7 mouse cellular contexts compared by ENCODE assay signal in the genomic region with DNA sequence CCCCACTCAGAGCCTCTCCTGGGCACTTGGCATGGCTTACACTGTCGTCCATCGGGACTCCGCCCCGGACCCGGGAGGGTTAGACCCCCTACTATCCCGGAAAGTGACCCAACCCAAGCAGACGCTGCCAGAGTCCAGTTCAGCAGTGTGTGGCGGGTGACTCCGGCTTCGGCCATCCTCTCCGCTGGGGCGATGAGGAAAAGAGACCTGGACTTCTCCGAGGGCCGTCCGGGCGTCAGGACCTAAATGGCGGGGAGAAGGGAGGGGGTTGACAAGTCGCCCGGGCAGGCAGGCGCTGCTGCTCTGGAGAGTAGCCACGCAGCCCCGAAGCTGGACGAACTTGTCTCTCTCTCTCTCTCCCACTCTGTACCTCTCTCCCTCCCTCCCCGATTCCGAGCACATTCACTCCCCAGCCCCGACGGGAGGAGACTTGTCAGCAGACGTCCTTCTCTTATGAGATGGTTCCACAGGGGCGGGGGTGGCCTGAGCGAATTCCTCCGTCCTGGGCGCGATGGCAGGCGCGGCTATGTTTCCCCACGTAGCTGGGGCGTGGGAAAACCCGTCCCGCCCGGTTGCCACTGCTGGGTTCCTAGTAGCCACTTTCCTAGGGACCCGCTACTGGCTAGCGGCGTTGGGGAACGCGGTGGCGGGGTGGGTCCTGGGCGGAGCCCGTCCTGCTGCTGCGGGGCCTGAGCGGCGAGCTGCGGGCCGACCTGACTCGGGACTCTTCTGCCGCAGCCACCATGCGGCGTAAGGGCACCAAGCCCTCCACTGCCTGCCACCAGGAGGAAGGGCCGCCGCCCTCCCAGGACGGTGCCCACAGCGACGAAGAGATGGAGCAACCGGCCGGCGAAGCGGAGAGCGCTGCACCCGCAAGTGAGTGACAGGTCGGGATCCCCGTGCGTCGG. TPM values are rescaled to one million over a fixed set of nuclear protein-coding genes. Genes with fewer than 3 reads are reported as not detected.
DNase-seq lines count a peak whose midpoint lies in the region; ATAC-seq lines count a peak whose summit lies in the region.

No protein-coding gene starts in this region.

- under 1% methylated on average over 72 of the region's 72 CpGs for WGBS in intestine, embryonic 14.5 days
- WGBS in limb, embryonic 12.5 days: under 1% methylated on average over 70 of the region's 72 CpGs
- WGBS in midbrain, embryonic 13.5 days: under 1% methylated on average over 71 of the region's 72 CpGs

- peak overlapping the region; percentile 94 for H3K9ac ChIP-seq in intestine, embryonic 14.5 days (ENCODE audit: low read length)
- peak overlapping the region; percentile 93 for H3K9ac ChIP-seq in limb, embryonic 12.5 days (replicated peaks)
- H3K9ac ChIP-seq in midbrain, embryonic 13.5 days (replicated peaks): peak overlapping the region; percentile 88

- H3K4me1 ChIP-seq in intestine, embryonic 14.5 days (replicated peaks; ENCODE audit: control insufficient read depth, insufficient read depth, low read length): peaks cover 18% of the 10 kb centered on the region
- H3K4me1 ChIP-seq in limb, embryonic 12.5 days (replicated peaks): peaks cover 13% of the 10 kb centered on the region
- peaks cover 18% of the 10 kb centered on the region for H3K4me1 ChIP-seq in midbrain, embryonic 13.5 days (replicated peaks)

- H3K4me2 ChIP-seq in intestine, embryonic 14.5 days (ENCODE audit: low read length): peak overlapping the region; percentile 89
- peak overlapping the region; percentile 68 for H3K4me2 ChIP-seq in limb, embryonic 12.5 days
- peak overlapping the region; percentile 95 for H3K4me2 ChIP-seq in midbrain, embryonic 13.5 days (replicated peaks)

- DNase-seq in adrenal gland, adult 18-20 months (ENCODE audit: low spot score in 2 of 2): peak; percentile 57 to 63
- peak; percentile 58 for DNase-seq in embryo, embryonic 10 days (ENCODE audit: low spot score)
- DNase-seq in gastrocnemius, postnatal 25 days: peak; percentile 52
- peak; percentile 86 for DNase-seq in intestine, embryonic 14.5 days (ENCODE audit: low spot score)
- DNase-seq in spleen, adult 12 weeks (ENCODE audit: low spot score): peak; percentile 66

- ATAC-seq in intestine, embryonic 14.5 days (replicated peaks; ENCODE audit: low FRiP score, low TSS enrichment, low read depth): peak; percentile 68
- peak; percentile 40 for ATAC-seq in limb, embryonic 12.5 days (ENCODE audit: insufficient number of reproducible peaks, insufficient read depth, low FRiP score, low TSS enrichment, low read depth)
- peak; percentile 79 for ATAC-seq in midbrain, embryonic 13.5 days

- no peaks in the 10 kb centered on the region for H3K9me3 ChIP-seq in intestine, embryonic 14.5 days (ENCODE audit: control insufficient read depth, low read length)
- H3K9me3 ChIP-seq in limb, embryonic 12.5 days: no peaks in the 10 kb centered on the region
- H3K9me3 ChIP-seq in midbrain, embryonic 13.5 days: no peaks in the 10 kb centered on the region

- peaks cover 6% of the 10 kb centered on the region for H3K36me3 ChIP-seq in intestine, embryonic 14.5 days (ENCODE audit: control insufficient read depth, insufficient read depth, low read length)
- peaks cover 5% of the 10 kb centered on the region; the same call in 1 of the 2 replicates for H3K36me3 ChIP-seq in limb, embryonic 12.5 days
- H3K36me3 ChIP-seq in midbrain, embryonic 13.5 days: no peaks in the 10 kb centered on the region

- H3K27ac ChIP-seq in intestine, embryonic 14.5 days (ENCODE audit: low read depth): peak overlapping the region; percentile 87
- peak overlapping the region; percentile 96 for H3K27ac ChIP-seq in limb, embryonic 12.5 days
- H3K27ac ChIP-seq in midbrain, embryonic 13.5 days: peak overlapping the region; percentile 78

- no peaks in the 10 kb centered on the region for H3K27me3 ChIP-seq in intestine, embryonic 14.5 days (replicated peaks; ENCODE audit: control insufficient read depth, insufficient read depth, low read length)
- no peaks in the 10 kb centered on the region for H3K27me3 ChIP-seq in limb, embryonic 12.5 days
- no peaks in the 10 kb centered on the region for H3K27me3 ChIP-seq in midbrain, embryonic 13.5 days

- H3K4me3 ChIP-seq in intestine, embryonic 14.5 days (ENCODE audit: low read depth, low read length): peak overlapping the region; percentile 98
- peak overlapping the region; percentile 98 for H3K4me3 ChIP-seq in limb, embryonic 12.5 days (replicated peaks)
- H3K4me3 ChIP-seq in midbrain, embryonic 13.5 days (replicated peaks): peak overlapping the region; percentile 98

RNA-seq across cellular contexts. Expression of a gene that starts 1.1 kb away (rescaled TPM):
- total RNA-seq in adrenal gland, adult 18-20 months (2021): 10 to 100 TPM; 19.5 to 26.7 TPM
- 1 to 10 TPM; 6.6 to 9.7 TPM for total RNA-seq in gastrocnemius, postnatal 25 days (2021)
- 135 and 149 TPM in 2 replicates for polyA plus RNA-seq in intestine, embryonic 14.5 days (2014; fragmentation: Nextera tagmentation; extraction: Ambion mirVana)
- 187 and 188 TPM in 2 replicates for polyA plus RNA-seq in limb, embryonic 12.5 days (2016; fragmentation: Nextera tagmentation; extraction: Ambion mirVana)
- 91.4 and 94.1 TPM in 2 replicates for polyA plus RNA-seq in midbrain, embryonic 13.5 days (2015; fragmentation: Nextera tagmentation; extraction: Ambion mirVana)

RNA-seq across cellular contexts. Expression of a gene that starts 1.2 kb away (rescaled TPM):
- total RNA-seq in adrenal gland, adult 18-20 months (2021): 10 to 100 TPM; 21.1 to 22.1 TPM
- 1 to 10 TPM; 3.3 to 4.8 TPM for total RNA-seq in gastrocnemius, postnatal 25 days (2021)
- 12.5 and 15.3 TPM in 2 replicates for polyA plus RNA-seq in intestine, embryonic 14.5 days (2014; fragmentation: Nextera tagmentation; extraction: Ambion mirVana)
- 21.9 and 23.2 TPM in 2 replicates for polyA plus RNA-seq in limb, embryonic 12.5 days (2016; fragmentation: Nextera tagmentation; extraction: Ambion mirVana)
- polyA plus RNA-seq in midbrain, embryonic 13.5 days (2015; fragmentation: Nextera tagmentation; extraction: Ambion mirVana): 10.0 and 11.4 TPM in 2 replicates

RNA-seq across cellular contexts. Expression of a gene that starts 39.0 kb away (rescaled TPM):
- 1 to 10 TPM; 2.9 to 4.8 TPM for total RNA-seq in adrenal gland, adult 18-20 months (2021)
- 1 to 10 TPM in 1 of 2 experiments, under 1 TPM in 1; 0.84 to 1.7 TPM for total RNA-seq in gastrocnemius, postnatal 25 days (2021)
- 87.2 and 102 TPM in 2 replicates for polyA plus RNA-seq in intestine, embryonic 14.5 days (2014; fragmentation: Nextera tagmentation; extraction: Ambion mirVana)
- polyA plus RNA-seq in limb, embryonic 12.5 days (2016; fragmentation: Nextera tagmentation; extraction: Ambion mirVana): 175 and 194 TPM in 2 replicates
- polyA plus RNA-seq in midbrain, embryonic 13.5 days (2015; fragmentation: Nextera tagmentation; extraction: Ambion mirVana): 77.0 and 80.6 TPM in 2 replicates

Comparison
In these comparisons a context has a peak if more than half of its experiments do, and no peak if none do; other contexts are left out.
1. Peak in every context shown above with its lines: DNase-seq, ATAC-seq, H3K4me3 ChIP-seq and H3K27ac ChIP-seq.